Mouse (Mus musculus): ENCODE measurements around the gene Pigr. TPM values are rescaled to one million over a fixed set of nuclear protein-coding genes. Genes with fewer than 3 reads are reported as not detected.

Gene Pigr
- total and polyA plus RNA-seq, 2 experiments from 2014 or later: not detected

GRCm38 (mm10) chr1:130894468-130894867 is 68.0 kb downstream of the Pigr start:
- no peak overlapping the region for H3K4me2 ChIP-seq (ENCODE audit: low read depth, low read length, poor library complexity, severe bottlenecking)
- no peak overlapping the region for H3K4me3 ChIP-seq (ENCODE audit: low read depth, low read length)
- H3K27ac ChIP-seq (ENCODE audit: low read depth, low read length): no peak overlapping the region
- no peak for TF ChIP-seq CTCF (IDR thresholded peaks at IDR 0.05)
- no peaks in the 10 kb centered on the region for H3K9me3 ChIP-seq (ENCODE audit: low read length)
- H3K27me3 ChIP-seq (ENCODE audit: insufficient read depth, low read length): no peaks in the 10 kb centered on the region
- no peaks in the 10 kb centered on the region for H3K4me1 ChIP-seq (ENCODE audit: insufficient read depth, low read length)
- H3K36me3 ChIP-seq (ENCODE audit: insufficient read depth, low read length): no peaks in the 10 kb centered on the region
- ATAC-seq (ENCODE audit: low FRiP score) (no peak), DNase-seq (ENCODE audit: low spot score) (no peak)
- 35% methylated on average over 6 of the region's 6 CpGs for WGBS
- no peak overlapping the region for H3K9ac ChIP-seq (replicated peaks; ENCODE audit: low read length, poor library complexity, severe bottlenecking)

Other genes with a start within 250 kb of the Pigr start
- not detected in 2 replicates for gene Zp3r, start 197.1 kb upstream of the Pigr start, total RNA-seq (2014; rRNA removed)
- not detected in 2 replicates for gene Zp3r, start 197.1 kb upstream of the Pigr start, polyA plus RNA-seq (2015; fragmentation: Nextera tagmentation; extraction: Ambion mirVana)
- 0.05 and 0.93 TPM in 2 replicates for gene C4bp, start 165.1 kb upstream of the Pigr start, total RNA-seq (2014; rRNA removed)
- gene C4bp, start 165.1 kb upstream of the Pigr start, polyA plus RNA-seq (2015; fragmentation: Nextera tagmentation; extraction: Ambion mirVana): 0.05 and 0.11 TPM in 2 replicates
- not detected in 2 replicates for gene Gm29427, start 110.9 kb upstream of the Pigr start, total RNA-seq (2014; rRNA removed)
- not detected in 2 replicates for gene Gm29427, start 110.9 kb upstream of the Pigr start, polyA plus RNA-seq (2015; fragmentation: Nextera tagmentation; extraction: Ambion mirVana)
- gene Yod1, start 109.4 kb upstream of the Pigr start, total RNA-seq (2014; rRNA removed): 9.8 and 13.0 TPM in 2 replicates
- 15.4 and 21.0 TPM in 2 replicates for gene Yod1, start 109.4 kb upstream of the Pigr start, polyA plus RNA-seq (2015; fragmentation: Nextera tagmentation; extraction: Ambion mirVana)
- 26.6 and 41.0 TPM in 2 replicates for gene Pfkfb2, start 97.4 kb upstream of the Pigr start, total RNA-seq (2014; rRNA removed)
- gene Pfkfb2, start 97.4 kb upstream of the Pigr start, polyA plus RNA-seq (2015; fragmentation: Nextera tagmentation; extraction: Ambion mirVana): 16.9 and 17.2 TPM in 2 replicates
- gene AA986860, start 94.7 kb upstream of the Pigr start, total RNA-seq (2014; rRNA removed): 0.71 and 0.99 TPM in 2 replicates
- gene AA986860, start 94.7 kb upstream of the Pigr start, polyA plus RNA-seq (2015; fragmentation: Nextera tagmentation; extraction: Ambion mirVana): 0.42 TPM in 2 replicates
- gene Fcamr, start 25.8 kb upstream of the Pigr start, total RNA-seq (2014; rRNA removed): not detected in 2 replicates
- not detected in 2 replicates for gene Fcamr, start 25.8 kb upstream of the Pigr start, polyA plus RNA-seq (2015; fragmentation: Nextera tagmentation; extraction: Ambion mirVana)
- 0.16 TPM in 1 of 2 replicates, not detected in the other for gene Fcmr, start 39.0 kb downstream of the Pigr start, total RNA-seq (2014; rRNA removed)
- 1.7 and 2.3 TPM in 2 replicates for gene Fcmr, start 39.0 kb downstream of the Pigr start, polyA plus RNA-seq (2015; fragmentation: Nextera tagmentation; extraction: Ambion mirVana)
- gene Il24, start 60.8 kb downstream of the Pigr start, total RNA-seq (2014; rRNA removed): not detected in 2 replicates
- not detected in 2 replicates for gene Il24, start 60.8 kb downstream of the Pigr start, polyA plus RNA-seq (2015; fragmentation: Nextera tagmentation; extraction: Ambion mirVana)
- gene Il20, start 84.8 kb downstream of the Pigr start, total RNA-seq (2014; rRNA removed): not detected in 2 replicates
- not detected in 2 replicates for gene Il20, start 84.8 kb downstream of the Pigr start, polyA plus RNA-seq (2015; fragmentation: Nextera tagmentation; extraction: Ambion mirVana)
- gene Il19, start 113.4 kb downstream of the Pigr start, total RNA-seq (2014; rRNA removed): not detected in 2 replicates
- gene Il19, start 113.4 kb downstream of the Pigr start, polyA plus RNA-seq (2015; fragmentation: Nextera tagmentation; extraction: Ambion mirVana): 0.27 TPM in 1 of 2 replicates, not detected in the other
- not detected in 2 replicates for gene Il10, start 193.2 kb downstream of the Pigr start, total RNA-seq (2014; rRNA removed)
- not detected in 2 replicates for gene Il10, start 193.2 kb downstream of the Pigr start, polyA plus RNA-seq (2015; fragmentation: Nextera tagmentation; extraction: Ambion mirVana)